Mouse (Mus musculus) heart, embryonic 11.5 days (tissue): ENCODE data around the gene Pla2g2d. TPM values are rescaled to one million over a fixed set of nuclear protein-coding genes. Genes with fewer than 3 reads are reported as not detected.

Experiments used
- ATAC-seq: fragments of 200-750 bp; cut with Nextera tagmentation; replicated peaks from 2 replicates; pipeline ENCODE4 v1.8.0; 2017; ENCODE audit warnings: moderate library complexity; ENCODE audit not compliant: insufficient number of reproducible peaks, low FRiP score, low TSS enrichment
- H3K27ac ChIP-seq: fragments of 300-500 bp; sonication (generic); 2 replicates; pipeline ENCODE4 v1.5.1; 2014; ENCODE audit warnings: mild to moderate bottlenecking, low read depth, low read length
- H3K27me3 ChIP-seq: fragments of 300-500 bp; sonication (generic); 2 replicates; pipeline ENCODE4 v1.6.1; 2014; ENCODE audit warnings: mild to moderate bottlenecking, low read length, mixed read lengths; ENCODE audit not compliant: control insufficient read depth, insufficient read depth
- H3K36me3 ChIP-seq: fragments of 300-500 bp; sonication (generic); 2 replicates; pipeline ENCODE4 v1.6.1; 2014; ENCODE audit warnings: mild to moderate bottlenecking, low read length, moderate library complexity, mixed read lengths; ENCODE audit not compliant: control insufficient read depth, insufficient read depth
- H3K4me1 ChIP-seq: fragments of 300-500 bp; sonication (generic); 2 replicates; pipeline ENCODE4 v1.6.1; 2014; ENCODE audit warnings: low read length; ENCODE audit not compliant: control insufficient read depth, insufficient read depth
- H3K4me2 ChIP-seq: fragments of 300-500 bp; sonication (generic); 2 replicates; pipeline ENCODE4 v1.6.1; 2014; ENCODE audit warnings: mild to moderate bottlenecking, moderate library complexity
- H3K4me3 ChIP-seq: fragments of 300-500 bp; sonication (generic); 2 replicates; pipeline ENCODE4 v1.5.1; 2014; ENCODE audit warnings: low read depth, low read length
- H3K9ac ChIP-seq: fragments of 300-500 bp; sonication (generic); 2 replicates; pipeline ENCODE4 v1.6.1; 2014; ENCODE audit warnings: mild to moderate bottlenecking, low read depth, low read length, moderate library complexity
- H3K9me3 ChIP-seq: fragments of 300-500 bp; sonication (generic); replicated peaks from 2 replicates; pipeline ENCODE4 v1.6.1; 2016; ENCODE audit warnings: low read length; ENCODE audit not compliant: control insufficient read depth
- WGBS: fragments of 180-500 bp; shearing (Covaris S2); extraction: QIAGEN DNeasy Blood & Tissue Kit; methylation state at CpG from one replicate; pipeline ENCODE4 v1.1.7; 2014; ENCODE audit not compliant: insufficient replicate concordance; 5-methylcytosine and 5-hydroxymethylcytosine counted together
- polyA plus RNA-seq: library from polyadenylated mRNA; unstranded; fragments of >200 nt; fragmentation: Nextera tagmentation; extraction: Ambion mirVana; gene quantifications from 2 replicates; pipeline ENCODE4 v1.2.1, GENCODE M21; 2014

Pla2g2d gene
- polyA plus RNA-seq, 1 experiment from 2014 or later: not detected

DNA sequence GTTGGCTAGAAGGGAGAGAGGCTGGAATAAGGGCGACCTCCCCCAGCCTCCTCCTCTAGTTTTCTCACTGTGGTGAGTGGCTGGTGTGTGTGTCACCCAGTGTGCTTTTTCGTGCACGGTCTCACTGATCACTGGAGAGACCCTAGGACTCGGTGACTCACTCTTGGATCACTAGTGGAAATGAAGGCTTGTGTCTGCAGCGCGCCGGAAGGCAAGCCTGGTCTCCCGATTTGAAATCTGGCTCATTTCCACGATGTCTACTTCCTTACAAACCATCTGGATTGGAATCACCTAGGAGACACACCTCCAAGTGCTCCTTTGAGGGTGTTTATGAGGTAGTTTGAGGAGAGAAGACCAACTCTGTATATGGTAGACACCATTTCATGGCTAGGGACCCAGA is 28.7 kb upstream of the Pla2g2d start:
- ATAC-seq: no peak

GRCm38 (mm10) chr4:138747851-138748250 is 27.7 kb upstream of the Pla2g2d start:
- Histone ChIP-seq H3K27me3 (peaks cover 10% of the 10 kb centered on the region), H3K36me3 (no peaks in the 10 kb centered on the region), H3K4me2 (no peak overlapping the region), H3K9me3 (no peaks in the 10 kb centered on the region), H3K27ac (no peak overlapping the region), H3K4me1 (no peaks in the 10 kb centered on the region), H3K9ac (no peak overlapping the region), H3K4me3 (no peak overlapping the region)
- no peak for ATAC-seq
- WGBS: 59% methylated on average over 10 of the region's 10 CpGs

More for the DNA sequence above, 28.7 kb upstream of the Pla2g2d start:
- no peak overlapping the region for H3K27ac ChIP-seq
- no peaks in the 10 kb centered on the region for H3K36me3 ChIP-seq
- H3K4me1 ChIP-seq: no peaks in the 10 kb centered on the region
- peaks cover 10% of the 10 kb centered on the region for H3K27me3 ChIP-seq
- H3K4me2 ChIP-seq: no peak overlapping the region
- H3K9ac ChIP-seq: no peak overlapping the region
- H3K9me3 ChIP-seq: no peaks in the 10 kb centered on the region
- no peak overlapping the region for H3K4me3 ChIP-seq
- WGBS: 89% methylated on average over 9 of the region's 9 CpGs

- 46% methylated on average over 8 of the region's 8 CpGs for WGBS
Measured at GRCm38 (mm10) chr4:138748369-138749072, 27.0 kb upstream of the Pla2g2d start.

GRCm38 (mm10) chr4:138752603-138753002 is 22.9 kb upstream of the Pla2g2d start:
- Histone ChIP-seq H3K4me1 (no peaks in the 10 kb centered on the region), H3K9ac (no peak overlapping the region), H3K9me3 (no peaks in the 10 kb centered on the region), H3K27me3 (peaks cover 3% of the 10 kb centered on the region; the same call in 1 of the 2 replicates), H3K27ac (no peak overlapping the region), H3K4me2 (no peak overlapping the region), H3K36me3 (no peaks in the 10 kb centered on the region), H3K4me3 (no peak overlapping the region)
- 87% methylated on average over 6 of the region's 6 CpGs for WGBS
- ATAC-seq: no peak

More at GRCm38 (mm10) chr4:138748369-138749072, 27.0 kb upstream of the Pla2g2d start:
- Histone ChIP-seq H3K4me2 (no peak overlapping the region), H3K4me3 (no peak overlapping the region), H3K36me3 (no peaks in the 10 kb centered on the region), H3K9ac (no peak overlapping the region), H3K4me1 (no peaks in the 10 kb centered on the region), H3K9me3 (no peaks in the 10 kb centered on the region), H3K27ac (no peak overlapping the region), H3K27me3 (peaks cover 8% of the 10 kb centered on the region)
- no peak for ATAC-seq

DNA sequence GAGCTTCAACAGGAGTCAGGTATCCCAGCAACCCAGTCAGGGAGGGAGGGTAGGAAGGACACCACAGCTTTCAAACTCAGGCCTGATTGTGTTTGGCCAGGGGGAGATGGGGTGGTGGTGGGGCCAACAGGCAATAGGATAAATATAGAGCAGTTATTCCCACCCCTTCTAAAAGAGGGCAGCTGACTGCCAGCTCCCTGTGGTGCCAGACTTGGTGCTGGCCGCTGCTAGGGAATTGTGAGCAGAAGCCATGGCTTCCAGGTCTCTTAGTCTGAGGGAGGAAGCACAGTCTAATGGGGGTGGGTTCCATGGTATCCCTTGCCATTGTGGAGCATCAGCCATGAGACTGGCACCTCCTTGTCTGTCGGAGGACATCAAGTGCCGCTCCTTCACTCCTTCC is 21.9 kb upstream of the Pla2g2d start:
- Histone ChIP-seq H3K27me3 (no peaks in the 10 kb centered on the region), H3K9ac (no peak overlapping the region), H3K36me3 (no peaks in the 10 kb centered on the region), H3K4me3 (no peak overlapping the region), H3K9me3 (no peaks in the 10 kb centered on the region), H3K4me1 (no peaks in the 10 kb centered on the region), H3K27ac (no peak overlapping the region), H3K4me2 (no peak overlapping the region)
- no peak for ATAC-seq
- WGBS: 76% methylated on average over 3 of the region's 3 CpGs

DNA sequence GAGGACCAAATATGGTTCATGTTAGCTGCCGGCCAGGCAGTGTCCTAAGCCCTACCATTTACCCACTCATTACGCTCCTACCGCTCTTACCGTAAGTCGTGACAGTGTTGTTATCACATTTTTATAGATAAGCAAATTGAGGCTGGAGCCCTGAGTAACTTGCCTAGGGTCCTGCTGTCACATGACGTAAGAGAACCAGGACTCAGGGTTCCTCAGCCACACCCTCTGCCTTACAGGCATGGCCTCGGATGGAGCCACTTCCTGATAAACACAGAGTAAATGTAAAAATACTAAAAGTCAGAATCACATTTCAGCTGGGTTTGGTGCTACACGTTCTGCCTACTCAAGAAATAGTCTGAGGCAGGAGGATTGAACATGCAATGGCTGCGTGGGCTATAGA is 21.1 kb upstream of the Pla2g2d start:
- no peak overlapping the region for H3K9ac ChIP-seq
- H3K4me3 ChIP-seq: no peak overlapping the region
- no peak for ATAC-seq
- H3K9me3 ChIP-seq: no peaks in the 10 kb centered on the region
- H3K4me2 ChIP-seq: no peak overlapping the region
- no peak overlapping the region for H3K27ac ChIP-seq
- 40% methylated on average over 9 of the region's 9 CpGs for WGBS
- H3K4me1 ChIP-seq: no peaks in the 10 kb centered on the region
- no peaks in the 10 kb centered on the region for H3K27me3 ChIP-seq
- no peaks in the 10 kb centered on the region for H3K36me3 ChIP-seq

- Histone ChIP-seq H3K27me3 (no peaks in the 10 kb centered on the region), H3K27ac (no peak overlapping the region), H3K9ac (no peak overlapping the region), H3K4me1 (no peaks in the 10 kb centered on the region), H3K36me3 (no peaks in the 10 kb centered on the region), H3K9me3 (no peaks in the 10 kb centered on the region), H3K4me2 (no peak overlapping the region), H3K4me3 (no peak overlapping the region)
- WGBS: 53% methylated on average over 4 of the region's 4 CpGs
- no peak for ATAC-seq
Measured at GRCm38 (mm10) chr4:138755439-138755838, 20.1 kb upstream of the Pla2g2d start.

DNA sequence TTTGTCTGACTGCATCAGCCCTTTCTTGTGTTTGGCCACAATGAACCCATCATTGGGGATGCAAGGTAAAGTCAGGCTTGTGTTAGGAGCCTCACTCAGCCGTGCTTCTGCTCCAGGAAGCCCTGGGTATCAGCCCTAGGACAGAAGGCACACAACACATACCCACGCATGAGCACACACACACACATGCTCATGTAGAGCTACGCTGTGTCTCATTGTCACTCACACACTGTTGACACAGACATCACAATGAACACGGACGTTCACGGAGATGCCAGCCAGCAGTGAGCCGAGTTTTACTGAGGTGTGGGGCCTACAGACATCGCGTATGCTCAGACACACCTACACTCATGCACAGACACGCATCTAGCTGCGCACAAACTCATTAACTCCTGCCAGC is 19.6 kb upstream of the Pla2g2d start:
- Histone ChIP-seq H3K27me3 (no peaks in the 10 kb centered on the region), H3K4me3 (no peak overlapping the region), H3K27ac (no peak overlapping the region), H3K36me3 (no peaks in the 10 kb centered on the region), H3K9ac (no peak overlapping the region), H3K4me1 (no peaks in the 10 kb centered on the region), H3K4me2 (no peak overlapping the region), H3K9me3 (no peaks in the 10 kb centered on the region)
- WGBS: 85% methylated on average over 11 of the region's 11 CpGs
- ATAC-seq: no peak

GRCm38 (mm10) chr4:138757416-138757815 is 18.1 kb upstream of the Pla2g2d start, which contains the start of gene Pla2g2f:
Pla2g2f (minus strand) TSS chr4:138757626.
- no peak within 1 kb of the TSS for H3K4me2 ChIP-seq
- no peak for ATAC-seq
- no peaks in the 10 kb centered on the region for H3K9me3 ChIP-seq
- H3K36me3 ChIP-seq: no peaks in the 10 kb centered on the region
- no peak within 1 kb of the TSS for H3K4me3 ChIP-seq
- H3K4me1 ChIP-seq: no peaks in the 10 kb centered on the region
- no peak within 1 kb of the TSS for H3K27ac ChIP-seq
- no peaks in the 10 kb centered on the region for H3K27me3 ChIP-seq
- whole genome bisulfite sequencing: 83% methylated on average over 8 of the region's 8 CpGs
- no peak within 1 kb of the TSS for H3K9ac ChIP-seq
